Mouse (Mus musculus): ENCODE data around the gene Rasd2.

Gene Rasd2

GRCm38 (mm10) chr8:75222665-75223064 is 8.9 kb downstream of the Rasd2 start:
- no peak for DNase-seq

- no peak for DNase-seq
Observed at GRCm38 (mm10) chr8:75226773-75227172, 13.0 kb downstream of the Rasd2 start.

GRCm38 (mm10) chr8:75233915-75234554 is 20.3 kb downstream of the Rasd2 start:
- DNase-seq = no peak

- DNase-seq = no peak
Observed at GRCm38 (mm10) chr8:75247331-75247730, 33.6 kb downstream of the Rasd2 start.

GRCm38 (mm10) chr8:75249186-75249585 is 35.4 kb downstream of the Rasd2 start:
- no peak for DNase-seq

- no peak for DNase-seq
Observed at GRCm38 (mm10) chr8:75254027-75254426, 40.3 kb downstream of the Rasd2 start.

GRCm38 (mm10) chr8:75255635-75256034 is 41.9 kb downstream of the Rasd2 start:
- no peak for DNase-seq

- no peak for DNase-seq
Observed at GRCm38 (mm10) chr8:75272166-75272565, 58.4 kb downstream of the Rasd2 start.
